Mouse (Mus musculus): ENCODE results near the gene Chtop.
A peak's percentile ranks its signal among the peaks of the same experiment; 100 is the strongest.

Chtop gene

GRCm38 (mm10) chr3:90509747-90510123 is 437 bp upstream of the Chtop start:
- no peak for DNase-seq

GRCm38 (mm10) chr3:90508287-90508949 is 880 bp downstream of the Chtop start:
- DNase-seq, result no peak

- DNase-seq, result no peak
Measured at GRCm38 (mm10) chr3:90506362-90506761, 2.9 kb downstream of the Chtop start.

- DNase-seq, result no peak
Measured at GRCm38 (mm10) chr3:90505216-90505615, 4.1 kb downstream of the Chtop start.

- DNase-seq, result no peak
Measured at GRCm38 (mm10) chr3:90503444-90503843, 5.9 kb downstream of the Chtop start.

- no peak for DNase-seq
Measured at GRCm38 (mm10) chr3:90497597-90497996, 11.7 kb downstream of the Chtop start.

- DNase-seq, result no peak
Measured at GRCm38 (mm10) chr3:90495850-90496525, 13.3 kb downstream of the Chtop start.

- DNase-seq, result no peak
Measured at GRCm38 (mm10) chr3:90493831-90494540, 15.3 kb downstream of the Chtop start.

GRCm38 (mm10) chr3:90491350-90491749 is 17.9 kb downstream of the Chtop start:
- DNase-seq, result no peak

- peak; percentile 90 to 94 for DNase-seq
Measured at GRCm38 (mm10) chr3:90490696-90491256, 18.5 kb downstream of the Chtop start, which contains the start of gene Snapin. Gene Snapin (minus strand): TSS chr3:90491033.

- DNase-seq, result no peak
Measured at GRCm38 (mm10) chr3:90488576-90488975, 20.7 kb downstream of the Chtop start.

GRCm38 (mm10) chr3:90486998-90487397 is 22.3 kb downstream of the Chtop start:
- no peak for DNase-seq

GRCm38 (mm10) chr3:90475831-90476611 is 33.3 kb downstream of the Chtop start, which contains the start of gene Ilf2:
Gene Ilf2 (plus strand): TSS chr3:90476126.
- DNase-seq, result peak; percentile 85

- DNase-seq, result no peak
Measured at GRCm38 (mm10) chr3:90475151-90475830, 34.0 kb downstream of the Chtop start.

- DNase-seq, result peak in 1 of 2 experiments; percentile 57
Measured at GRCm38 (mm10) chr3:90472213-90472612, 37.1 kb downstream of the Chtop start.

- DNase-seq, result no peak
Measured at GRCm38 (mm10) chr3:90467618-90468300, 41.5 kb downstream of the Chtop start.

- no peak for DNase-seq
Measured at GRCm38 (mm10) chr3:90466311-90466766, 43.0 kb downstream of the Chtop start.

GRCm38 (mm10) chr3:90465686-90466310 is 43.5 kb downstream of the Chtop start, which contains the start of gene Npr1:
Gene Npr1 (minus strand): TSS chr3:90465866.
- no peak for DNase-seq

GRCm38 (mm10) chr3:90465081-90465685 is 44.1 kb downstream of the Chtop start:
- DNase-seq, result peak in 1 of 2 experiments; percentile 25

- DNase-seq, result no peak
Measured at GRCm38 (mm10) chr3:90464552-90465080, 44.7 kb downstream of the Chtop start.
